Mouse (Mus musculus): ENCODE results near the gene B230219D22Rik.

GRCm38 (mm10) chr13:55693243-55693721 lies 358 bp downstream of the B230219D22Rik start:
- TF ChIP-seq POLR2A (IDR thresholded peaks at IDR 0.05; ENCODE audit: borderline replicate concordance, extremely low read depth, insufficient read depth, insufficient read length, poor library complexity, severe bottlenecking) (no peak), CTCF (IDR thresholded peaks at IDR 0.05; ENCODE audit: borderline replicate concordance, extremely low read depth, insufficient read depth, insufficient read length) (no peak)
